Mouse (Mus musculus) embryo, embryonic 11.5 days (tissue): Measurements from ENCODE around the gene Lrrc71.

Experiments used
- DNase-seq: peaks from one replicate; pipeline ENCODE4 v3.0.0-alpha.2; 2012; ENCODE audit warnings: low read depth, low spot score

Lrrc71 gene

DNA sequence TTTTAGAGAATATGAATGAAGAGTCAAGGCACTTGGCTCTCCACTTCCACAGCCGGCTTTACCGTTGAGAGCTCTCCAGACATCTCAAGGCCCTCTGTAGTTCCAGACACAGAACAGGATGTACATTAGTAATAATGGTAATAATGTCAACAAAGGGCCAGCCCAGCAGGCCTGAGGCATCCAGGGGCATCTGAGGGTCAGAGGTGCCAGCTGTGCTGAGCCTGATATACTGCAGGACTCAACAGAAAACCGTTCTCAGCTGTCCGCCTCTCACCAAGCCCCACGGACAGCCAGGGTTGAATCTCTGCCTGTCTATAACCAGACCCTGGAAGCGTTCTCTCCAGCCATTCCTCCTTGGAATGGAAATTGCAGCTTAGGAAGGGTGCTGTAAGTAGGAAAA, 23.9 kb downstream of the Lrrc71 start:
- no peak for DNase-seq

DNA sequence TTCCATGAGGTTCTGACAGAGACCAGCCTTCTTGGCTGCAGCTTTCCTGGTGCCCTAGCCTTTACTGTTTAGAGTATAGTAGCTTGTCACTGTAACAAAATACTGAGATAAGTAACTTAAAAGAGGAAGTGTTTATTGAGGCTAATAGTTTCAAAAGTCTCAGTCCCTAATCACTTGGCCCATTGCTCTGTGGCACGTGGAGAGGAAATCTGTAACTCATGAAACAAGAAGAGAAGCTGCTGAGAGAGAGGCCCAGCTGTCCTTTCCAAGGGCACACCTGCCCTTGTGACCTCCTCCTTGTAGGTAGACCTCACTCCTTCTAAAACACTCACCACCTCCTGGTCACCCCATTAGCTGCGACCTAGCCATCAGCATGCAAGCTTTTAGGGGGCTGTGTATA, 29.9 kb downstream of the Lrrc71 start:
- DNase-seq, result no peak
